Mouse (Mus musculus) myocyte (in vitro differentiated cells): ENCODE measurements at regions not wholly inside any gene's neighbourhood (a gene's known extent, or its start where the extent isn't known, plus 50 kb on each side); places are given as distances from the start of the nearest gene placed in this dataset.

Experiments
- H3K27me3 ChIP-seq: one replicate; pipeline ENCODE4 v1.6.1; 2011; ENCODE audit not compliant: control insufficient read depth, insufficient read depth, insufficient read length
- H3K36me3 ChIP-seq: one replicate; pipeline ENCODE4 v1.6.1; 2011; ENCODE audit not compliant: control insufficient read depth, insufficient read depth
- H3K4me2 ChIP-seq: one replicate; pipeline ENCODE4 v1.6.1; 2011; ENCODE audit warnings: low read depth, control low read depth
- H3K4me3 ChIP-seq: one replicate; pipeline ENCODE4 v1.5.1; 2011; ENCODE audit warnings: mild to moderate bottlenecking, control low read depth, moderate library complexity
- H3K79me2 ChIP-seq: one replicate; pipeline ENCODE4 v1.6.1; 2011; ENCODE audit not compliant: control insufficient read depth, insufficient read depth
- H3ac ChIP-seq: one replicate; pipeline ENCODE4 v1.6.1; 2011; ENCODE audit not compliant: control insufficient read depth, insufficient read length
- CEBPB ChIP-seq: IDR thresholded peaks from 2 replicates; pipeline ENCODE4 v1.6.1; 2011; ENCODE audit warnings: mild to moderate bottlenecking, moderate library complexity; ENCODE audit not compliant: poor library complexity, insufficient read depth, severe bottlenecking
- E2F4 ChIP-seq: IDR thresholded peaks from one replicate; pipeline ENCODE4 v1.6.1; 2011; ENCODE audit warnings: mild to moderate bottlenecking, control low read depth, moderate library complexity; ENCODE audit not compliant: insufficient read depth
- MAX ChIP-seq: IDR thresholded peaks from one replicate; pipeline ENCODE4 v1.6.1; 2011; ENCODE audit warnings: low read depth, mild to moderate bottlenecking, control low read depth
- MYOD1 ChIP-seq, 3 experiments: IDR thresholded peaks; one replicate each; pipeline ENCODE4 v1.6.1; 2011; ENCODE audit warnings: control low read depth in 2 of 3, low read depth in 2 of 3, mild to moderate bottlenecking in 2 of 3, moderate library complexity in 1 of 3; ENCODE audit not compliant: insufficient read length in 2 of 3, control insufficient read depth in 1 of 3
- MYOG ChIP-seq, 3 experiments: IDR thresholded peaks; one replicate each; pipeline ENCODE4 v1.6.1; 2011; ENCODE audit warnings: control low read depth in 2 of 3, low read depth in 2 of 3, mild to moderate bottlenecking in 2 of 3; ENCODE audit not compliant: insufficient read length in 2 of 3, control insufficient read depth in 1 of 3, insufficient read depth in 1 of 3
- POLR2A ChIP-seq: IDR thresholded peaks from one replicate; pipeline ENCODE4 v1.6.1; 2011; ENCODE audit warnings: low read depth, mild to moderate bottlenecking, control low read depth, moderate library complexity; ENCODE audit not compliant: insufficient read length
- POLR2AphosphoS2 ChIP-seq: IDR thresholded peaks from one replicate; pipeline ENCODE4 v1.6.1; 2011; ENCODE audit warnings: low read depth, control low read depth; ENCODE audit not compliant: insufficient read length
- REST ChIP-seq: IDR thresholded peaks from one replicate; pipeline ENCODE4 v1.6.1; 2011; ENCODE audit warnings: mild to moderate bottlenecking, control low read depth, moderate library complexity; ENCODE audit not compliant: insufficient read depth, insufficient read length
- SRF ChIP-seq: IDR thresholded peaks from one replicate; pipeline ENCODE4 v1.6.1; 2011; ENCODE audit warnings: low read depth; ENCODE audit not compliant: control insufficient read depth, insufficient read length
- TCF12 ChIP-seq: IDR thresholded peaks from one replicate; pipeline ENCODE4 v1.6.1; 2011; ENCODE audit warnings: mild to moderate bottlenecking, control low read depth; ENCODE audit not compliant: poor library complexity, insufficient read depth, severe bottlenecking
- TCF3 ChIP-seq: IDR thresholded peaks from one replicate; pipeline ENCODE4 v1.6.1; 2011; ENCODE audit warnings: low read depth, control low read depth; ENCODE audit not compliant: insufficient read length
- USF1 ChIP-seq: IDR thresholded peaks from one replicate; pipeline ENCODE4 v1.6.1; 2011; ENCODE audit warnings: low read depth, mild to moderate bottlenecking, control low read depth, moderate library complexity

DNA sequence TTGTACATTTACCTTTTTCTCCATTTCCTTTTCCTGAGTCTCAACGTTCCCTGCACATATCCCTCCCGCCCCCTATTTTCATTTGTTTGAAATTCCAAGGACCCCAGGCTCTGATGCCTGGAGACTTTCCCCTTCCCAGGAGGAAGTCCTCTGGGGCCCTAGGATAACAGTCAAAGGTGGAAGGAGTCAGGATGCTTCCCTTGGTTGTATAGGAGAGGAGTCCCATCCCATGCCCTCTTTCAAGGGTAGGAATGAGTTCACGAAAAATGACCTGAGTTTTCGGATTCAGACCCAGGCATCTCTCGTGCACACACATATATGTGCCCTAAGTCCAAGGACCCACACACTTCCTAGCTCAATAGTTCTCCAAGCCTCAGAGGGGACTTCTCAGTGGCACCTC lies 143.3 kb upstream of the Zfp703 start:
- no peaks in the 10 kb centered on the region for H3K27me3 ChIP-seq
- no peak overlapping the region for H3K4me2 ChIP-seq
- no peaks in the 10 kb centered on the region for H3K79me2 ChIP-seq
- no peak overlapping the region for H3ac ChIP-seq
- no peaks in the 10 kb centered on the region for H3K36me3 ChIP-seq
- H3K4me3 ChIP-seq, result no peak overlapping the region
- TF ChIP-seq MYOD1 (IDR thresholded peaks at IDR 0.05; ENCODE audit: control insufficient read depth in 1 of 3, insufficient read length in 2 of 3, low read depth in 2 of 3) (no peak), TCF3 (no peak), MAX (no peak), POLR2A (no peak), E2F4 (no peak), USF1 (no peak), SRF (no peak), TCF12 (no peak), CEBPB (no peak), REST (no peak), MYOG (IDR thresholded peaks at IDR 0.05; ENCODE audit: control insufficient read depth in 1 of 3, insufficient read depth in 1 of 3, insufficient read length in 2 of 3, low read depth in 2 of 3) (no peak), POLR2AphosphoS2 (no peak)

DNA sequence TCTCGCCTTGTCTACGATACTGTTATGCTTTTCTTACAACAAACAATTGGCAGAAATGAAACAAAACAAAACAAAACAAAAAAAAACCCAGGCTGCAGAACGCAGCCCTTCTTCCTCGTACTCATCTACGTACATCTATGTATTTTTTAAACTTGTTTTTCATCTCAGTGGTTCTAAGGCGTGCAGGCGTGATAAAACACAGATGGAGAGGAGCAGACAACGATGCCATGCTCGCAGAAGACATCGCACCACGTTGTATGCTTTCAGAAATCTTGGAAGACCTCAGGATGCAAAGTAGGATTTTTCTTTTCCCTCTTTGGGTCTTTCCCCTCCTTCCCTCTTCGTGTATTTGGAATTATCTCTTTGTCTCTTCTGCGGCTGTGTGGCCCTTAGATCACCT lies 142.5 kb upstream of the Zfp703 start:
- TF ChIP-seq SRF (no peak), MYOG (IDR thresholded peaks at IDR 0.05; ENCODE audit: control insufficient read depth in 1 of 3, insufficient read depth in 1 of 3, insufficient read length in 2 of 3, low read depth in 2 of 3) (no peak), CEBPB (no peak), E2F4 (no peak), POLR2AphosphoS2 (no peak), POLR2A (no peak), TCF12 (no peak), MAX (no peak), REST (no peak), MYOD1 (IDR thresholded peaks at IDR 0.05; ENCODE audit: control insufficient read depth in 1 of 3, insufficient read length in 2 of 3, low read depth in 2 of 3) (no peak), TCF3 (no peak), USF1 (no peak)
- Histone ChIP-seq H3K36me3 (no peaks in the 10 kb centered on the region), H3K4me3 (no peak overlapping the region), H3ac (no peak overlapping the region), H3K4me2 (no peak overlapping the region), H3K27me3 (no peaks in the 10 kb centered on the region), H3K79me2 (no peaks in the 10 kb centered on the region)

DNA sequence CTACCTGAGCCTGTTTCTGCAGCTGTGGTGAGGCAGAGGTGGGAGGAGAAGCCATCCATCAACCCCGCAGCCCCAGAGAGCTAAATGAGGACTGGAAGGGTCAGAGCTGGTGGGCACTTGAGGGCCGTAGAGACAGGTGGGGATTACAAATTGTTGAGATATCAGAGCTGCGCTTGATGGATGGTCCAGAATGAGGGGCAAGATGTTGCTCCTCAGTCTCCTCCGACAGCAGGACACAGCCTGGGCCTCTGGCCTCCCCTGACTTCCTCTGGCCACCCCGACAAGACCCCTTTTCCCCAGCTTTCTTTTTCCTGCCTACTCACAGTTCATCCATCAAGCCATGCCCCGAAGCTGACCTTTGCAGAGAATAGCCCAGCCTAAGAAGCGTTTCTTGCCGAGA lies 142.0 kb upstream of the Zfp703 start:
- H3ac ChIP-seq, result no peak overlapping the region
- TF ChIP-seq REST, result no peak
- TF ChIP-seq MYOD1 (IDR thresholded peaks at IDR 0.05; ENCODE audit: control insufficient read depth in 1 of 3, insufficient read length in 2 of 3, low read depth in 2 of 3), result no peak
- no peak for TF ChIP-seq POLR2A
- TF ChIP-seq TCF12, result no peak
- TF ChIP-seq E2F4, result no peak
- TF ChIP-seq CEBPB, result no peak
- TF ChIP-seq MAX, result no peak
- TF ChIP-seq SRF, result no peak
- TF ChIP-seq USF1, result no peak
- TF ChIP-seq TCF3, result no peak
- no peak overlapping the region for H3K4me2 ChIP-seq
- no peaks in the 10 kb centered on the region for H3K79me2 ChIP-seq
- no peaks in the 10 kb centered on the region for H3K36me3 ChIP-seq
- no peak overlapping the region for H3K4me3 ChIP-seq
- no peaks in the 10 kb centered on the region for H3K27me3 ChIP-seq

DNA sequence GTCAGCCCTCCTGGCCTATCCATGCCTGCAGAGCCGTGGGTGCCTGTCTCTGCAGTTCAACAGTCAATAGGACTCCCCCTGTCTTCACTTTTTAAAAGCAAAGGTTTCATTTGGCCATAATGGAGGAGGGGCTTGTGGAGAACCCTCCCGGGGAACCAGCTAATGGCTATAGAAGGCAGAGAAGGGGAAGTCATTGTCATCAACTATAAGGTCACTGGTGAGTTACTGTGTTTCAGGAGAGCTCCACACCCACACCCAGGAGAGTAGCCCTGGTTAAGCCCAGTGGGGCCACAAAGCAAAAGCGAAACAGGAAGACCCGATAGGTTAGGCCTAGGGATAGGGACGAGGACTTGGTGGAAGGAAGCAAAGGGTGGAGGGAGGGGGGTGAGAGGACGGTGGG lies 141.5 kb upstream of the Zfp703 start:
- no peaks in the 10 kb centered on the region for H3K36me3 ChIP-seq
- H3ac ChIP-seq, result no peak overlapping the region
- H3K27me3 ChIP-seq, result no peaks in the 10 kb centered on the region
- no peaks in the 10 kb centered on the region for H3K79me2 ChIP-seq
- H3K4me2 ChIP-seq, result no peak overlapping the region
- H3K4me3 ChIP-seq, result no peak overlapping the region
- TF ChIP-seq TCF3 (no peak), SRF (no peak), MYOD1 (IDR thresholded peaks at IDR 0.05; ENCODE audit: control insufficient read depth in 1 of 3, insufficient read length in 2 of 3, low read depth in 2 of 3) (no peak), E2F4 (no peak), TCF12 (no peak), MAX (no peak)

DNA sequence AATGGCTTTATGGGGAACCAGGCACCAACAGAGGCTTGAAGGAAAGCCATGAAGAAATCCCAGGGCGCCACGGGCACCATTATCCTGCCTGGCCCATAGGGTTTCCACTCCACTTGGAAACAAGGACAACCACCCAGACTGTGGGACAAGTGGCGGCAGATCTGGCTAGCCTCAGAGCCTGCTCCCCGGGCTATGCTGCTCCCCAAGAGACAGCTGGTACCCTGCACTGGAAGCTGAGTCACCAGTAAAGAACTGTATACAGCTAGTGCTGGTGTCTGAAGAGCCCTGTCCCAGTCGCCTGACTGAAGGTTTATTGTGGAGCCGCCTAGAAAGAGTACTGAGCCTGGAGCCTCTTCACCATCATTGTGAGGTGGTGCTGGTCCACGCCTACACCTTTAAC lies 140.6 kb upstream of the Zfp703 start:
- no peak overlapping the region for H3ac ChIP-seq
- no peaks in the 10 kb centered on the region for H3K79me2 ChIP-seq
- H3K27me3 ChIP-seq, result no peaks in the 10 kb centered on the region
- no peak for TF ChIP-seq REST
- TF ChIP-seq CEBPB, result no peak
- TF ChIP-seq MYOG (IDR thresholded peaks at IDR 0.05; ENCODE audit: control insufficient read depth in 1 of 3, insufficient read depth in 1 of 3, insufficient read length in 2 of 3, low read depth in 2 of 3), result peak; percentile 44 to 78 (median 52)
- TF ChIP-seq MYOD1 (IDR thresholded peaks at IDR 0.05; ENCODE audit: control insufficient read depth in 1 of 3, insufficient read length in 2 of 3, low read depth in 2 of 3), result peak in 2 of 3 experiments; percentile 20 to 74
- TF ChIP-seq E2F4, result no peak
- no peaks in the 10 kb centered on the region for H3K36me3 ChIP-seq
- H3K4me2 ChIP-seq, result no peak overlapping the region
- no peak overlapping the region for H3K4me3 ChIP-seq
